Mouse (Mus musculus) ES-CJ7 (cell line): ENCODE measurements around the gene Sebox.
A peak's percentile ranks its signal among the peaks of the same experiment; 100 is the strongest.

Experiments
- DNase-seq: peaks from one replicate; pipeline ENCODE4 v3.0.0; 2011; ENCODE audit warnings: low read depth, low spot score

The Sebox gene

DNA sequence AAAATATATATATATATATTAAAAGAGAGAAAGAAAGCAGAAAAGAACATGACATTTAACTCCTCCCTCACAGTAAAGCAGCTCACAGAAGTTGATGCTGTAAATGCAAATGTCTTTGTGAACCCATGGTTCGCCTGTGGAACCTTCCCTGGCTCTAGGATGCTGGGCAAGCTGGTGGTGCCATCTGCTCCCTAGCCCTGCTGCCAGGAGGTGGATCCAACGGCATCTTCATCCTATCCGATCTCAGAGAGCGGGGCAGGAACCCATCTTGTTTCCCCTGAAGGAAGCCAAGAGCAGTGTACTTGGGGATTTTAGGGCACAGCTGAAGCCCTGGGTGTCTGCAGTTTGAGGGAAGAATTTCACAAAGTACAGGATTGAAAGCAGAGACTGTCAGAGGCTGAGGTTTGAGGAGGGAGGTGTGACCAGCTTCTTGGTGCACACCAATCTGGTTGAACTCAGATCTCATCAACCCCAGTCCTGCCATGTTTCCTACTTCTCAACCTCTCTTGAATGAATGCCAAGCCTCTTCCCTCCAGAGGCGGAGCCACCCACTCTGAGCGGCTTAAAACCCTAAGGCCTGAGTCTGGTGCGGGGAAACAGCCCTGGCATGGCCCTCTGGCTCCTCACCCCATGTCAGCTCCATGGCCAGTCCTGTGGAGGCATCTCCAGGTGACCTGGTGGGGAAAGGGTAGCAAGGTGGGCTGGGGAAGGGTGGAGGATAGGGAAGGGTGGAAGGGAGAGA is at the start of gene Sebox:
Gene Sebox (plus strand): TSS at position 539 of the 742 bp plus-strand sequence.
- DNase-seq: no peak

DNA sequence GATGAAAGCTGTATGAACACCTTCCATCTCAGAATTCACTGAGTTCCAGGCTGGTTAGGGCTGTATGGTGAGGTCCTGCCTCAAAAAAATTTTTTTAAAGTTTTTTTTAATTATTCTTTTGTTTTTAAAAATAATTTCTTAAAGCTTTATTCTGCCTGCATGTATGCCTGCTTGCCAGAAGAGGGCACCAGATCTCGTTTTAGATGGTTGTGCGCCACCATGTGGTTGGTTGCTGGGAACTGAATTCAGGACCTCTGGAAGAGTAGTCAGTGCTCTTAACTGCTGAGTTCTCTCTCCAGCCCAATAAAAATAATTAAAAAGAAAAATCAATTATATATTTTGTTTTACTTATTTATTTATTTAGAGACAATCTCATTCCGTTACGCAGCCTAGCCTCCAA is 49.6 kb upstream of the Sebox start:
- DNase-seq: peak; percentile 86

DNA sequence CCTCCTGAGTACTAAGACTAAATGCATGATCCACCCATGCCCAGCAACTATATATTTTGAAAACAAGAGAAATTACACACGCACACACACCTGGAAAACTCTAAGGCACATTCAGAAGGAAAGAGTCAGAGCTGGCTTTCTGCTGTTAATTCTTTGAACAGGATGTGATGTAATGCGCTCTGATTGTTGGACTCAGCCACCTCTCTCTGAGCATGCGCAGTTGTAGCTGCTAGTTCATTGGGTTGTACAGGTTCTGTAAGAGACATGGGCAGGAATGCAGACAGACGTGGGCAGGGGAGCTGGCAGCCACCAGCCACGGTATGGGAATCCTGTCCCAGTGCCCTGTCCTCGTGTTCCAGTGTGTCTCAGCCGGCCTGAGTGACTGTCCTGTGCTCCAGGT is 49.0 kb upstream of the Sebox start:
- peak; percentile 95 for DNase-seq

DNA sequence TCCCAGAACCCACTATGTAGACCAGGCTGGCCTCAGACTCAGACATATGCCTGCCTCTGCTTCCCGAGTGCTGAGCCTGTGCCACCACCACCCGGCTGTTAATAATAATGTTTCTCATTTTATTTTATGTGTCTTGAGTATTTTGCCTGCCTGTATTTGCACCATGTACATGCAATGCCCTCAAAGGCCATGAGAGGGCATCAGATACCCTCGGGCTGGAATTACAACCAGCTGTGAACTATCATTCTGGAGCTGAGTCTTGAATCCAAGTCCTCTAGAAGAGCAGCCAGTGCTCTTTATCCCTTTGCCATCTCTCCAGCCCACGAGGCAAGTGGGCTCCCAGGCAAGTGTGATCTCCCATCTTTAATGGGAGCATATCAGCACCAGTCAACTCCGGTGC is 47.9 kb upstream of the Sebox start:
- DNase-seq: peak; percentile 78

- no peak for DNase-seq
Observed at GRCm38 (mm10) chr11:78458740-78459139, 44.5 kb upstream of the Sebox start.

- peak; percentile 50 for DNase-seq
Observed at GRCm38 (mm10) chr11:78461894-78462293, 41.4 kb upstream of the Sebox start.

- no peak for DNase-seq
Observed at GRCm38 (mm10) chr11:78462669-78463068, 40.6 kb upstream of the Sebox start.

GRCm38 (mm10) chr11:78463286-78464036 is 39.8 kb upstream of the Sebox start:
- peak; percentile 46 for DNase-seq

DNA sequence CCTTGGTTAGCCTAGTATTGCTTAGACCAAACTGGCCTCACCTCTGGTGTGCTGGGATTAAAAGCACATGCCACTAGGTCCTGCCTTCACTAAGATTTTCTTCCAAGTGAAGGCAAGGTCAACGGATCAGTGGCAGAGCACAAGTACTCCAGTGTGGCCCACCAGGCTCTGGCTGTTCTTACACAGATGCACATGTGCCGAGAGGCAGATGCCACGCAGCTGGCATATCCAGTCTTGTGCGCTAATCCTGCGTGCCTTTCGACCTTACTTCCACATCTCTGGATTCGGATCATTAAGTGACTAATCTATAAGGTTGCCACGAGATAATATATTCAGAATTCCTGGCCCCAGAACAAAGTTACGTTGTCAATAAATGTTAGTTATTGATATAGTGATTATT is 38.1 kb upstream of the Sebox start:
- DNase-seq: no peak

- DNase-seq: peak; percentile 90
Observed at GRCm38 (mm10) chr11:78465568-78466180, 37.6 kb upstream of the Sebox start, which contains the start of gene Slc46a1. Gene Slc46a1, plus strand, starts transcription at chr11:78465697.

DNA sequence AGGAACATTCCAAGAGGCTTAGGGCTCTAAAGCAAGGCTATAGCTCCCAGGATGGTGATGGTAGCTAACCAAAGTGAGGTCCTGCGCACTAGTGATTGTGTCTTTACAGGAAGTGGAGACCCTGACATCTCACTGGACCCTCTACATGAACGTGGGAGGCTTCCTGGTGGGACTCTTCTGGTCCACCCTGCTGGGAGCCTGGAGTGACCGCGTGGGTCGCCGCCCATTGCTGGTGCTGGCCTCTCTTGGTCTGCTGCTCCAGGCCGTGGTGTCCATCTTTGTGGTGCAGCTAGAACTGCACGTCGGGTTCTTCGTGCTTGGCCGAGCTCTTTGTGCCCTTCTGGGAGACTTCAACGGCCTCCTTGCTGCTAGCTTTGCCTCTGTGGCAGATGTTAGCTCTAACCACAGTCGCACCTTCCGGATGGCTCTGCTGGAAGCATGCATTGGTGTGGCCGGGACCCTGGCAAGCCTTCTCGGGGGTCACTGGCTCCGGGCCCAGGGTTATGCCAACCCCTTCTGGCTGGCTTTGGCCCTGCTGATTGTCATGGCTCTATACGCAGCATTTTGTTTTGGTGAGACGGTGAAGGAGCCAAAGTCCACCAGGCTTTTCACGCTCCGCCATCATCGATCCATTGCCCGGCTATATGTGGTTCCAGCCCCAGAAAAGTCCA is 36.9 kb upstream of the Sebox start:
- DNase-seq: no peak

DNA sequence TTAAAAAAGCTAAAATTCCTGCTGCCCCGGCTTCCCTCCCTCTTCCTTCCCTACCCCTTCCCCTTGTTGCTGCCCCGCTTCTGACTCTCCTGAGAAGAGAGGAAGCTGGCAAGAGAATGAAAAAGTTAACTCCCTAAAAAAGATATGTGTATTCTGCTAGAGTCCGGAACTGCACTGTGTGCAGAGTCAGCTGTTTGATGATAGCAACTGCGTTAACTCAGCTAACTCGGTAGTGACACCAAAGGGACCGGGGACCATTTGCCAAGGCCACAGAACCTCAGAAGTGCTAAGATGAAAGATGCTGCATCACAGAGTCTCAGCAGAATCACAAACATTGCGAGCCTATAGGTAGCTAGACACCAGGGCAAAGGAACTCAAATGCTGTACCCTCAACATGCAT is 35.7 kb upstream of the Sebox start:
- DNase-seq: no peak

DNA sequence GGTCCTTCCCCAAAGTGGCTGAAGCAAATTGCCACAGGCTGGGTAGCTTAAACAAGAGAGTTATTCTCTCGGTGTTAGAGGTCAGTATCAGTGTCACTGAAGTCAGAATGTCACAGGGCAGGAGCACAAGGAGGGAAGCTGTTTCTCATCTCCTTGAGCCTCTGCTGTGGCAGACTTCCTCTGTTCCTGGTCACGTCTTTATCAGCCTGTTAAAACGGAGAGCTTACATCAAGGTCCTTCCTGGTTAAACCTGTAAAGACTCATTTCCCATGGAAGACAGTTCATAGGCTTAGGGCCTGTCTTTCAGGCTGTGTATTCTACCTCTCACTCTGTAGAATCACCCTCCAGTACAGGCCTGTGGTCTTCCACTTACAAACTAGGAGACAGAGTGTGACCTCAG is 35.3 kb upstream of the Sebox start:
- DNase-seq: no peak

- DNase-seq: no peak
Observed at GRCm38 (mm10) chr11:78471326-78472103, 31.7 kb upstream of the Sebox start.

- DNase-seq: no peak
Observed at GRCm38 (mm10) chr11:78475289-78475688, 28.0 kb upstream of the Sebox start.

GRCm38 (mm10) chr11:78483639-78484038 is 19.6 kb upstream of the Sebox start:
- DNase-seq: peak; percentile 40

DNA sequence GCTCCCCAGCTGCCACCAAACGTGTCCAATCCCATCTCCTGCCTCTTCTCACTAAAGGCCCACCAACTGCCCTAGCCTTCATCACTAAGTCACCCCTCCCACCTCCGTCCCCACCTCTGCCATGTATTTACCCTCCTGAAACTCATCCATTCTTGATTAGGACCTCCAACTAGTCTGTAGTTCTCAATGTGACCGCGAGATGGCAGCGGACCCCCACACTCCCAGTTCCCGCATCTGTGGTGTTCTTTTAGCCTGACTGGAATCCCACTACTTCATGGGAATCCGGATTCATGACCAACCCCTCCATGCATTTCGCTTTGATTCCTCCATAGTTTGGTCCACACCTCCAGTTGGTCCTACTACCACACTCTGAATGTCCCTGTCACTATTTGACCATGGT is 15.1 kb upstream of the Sebox start:
- peak; percentile 85 for DNase-seq

GRCm38 (mm10) chr11:78490781-78491241 is 12.4 kb upstream of the Sebox start:
- peak; percentile 73 for DNase-seq

GRCm38 (mm10) chr11:78495904-78496303 is 7.3 kb upstream of the Sebox start:
- DNase-seq: peak; percentile 77

DNA sequence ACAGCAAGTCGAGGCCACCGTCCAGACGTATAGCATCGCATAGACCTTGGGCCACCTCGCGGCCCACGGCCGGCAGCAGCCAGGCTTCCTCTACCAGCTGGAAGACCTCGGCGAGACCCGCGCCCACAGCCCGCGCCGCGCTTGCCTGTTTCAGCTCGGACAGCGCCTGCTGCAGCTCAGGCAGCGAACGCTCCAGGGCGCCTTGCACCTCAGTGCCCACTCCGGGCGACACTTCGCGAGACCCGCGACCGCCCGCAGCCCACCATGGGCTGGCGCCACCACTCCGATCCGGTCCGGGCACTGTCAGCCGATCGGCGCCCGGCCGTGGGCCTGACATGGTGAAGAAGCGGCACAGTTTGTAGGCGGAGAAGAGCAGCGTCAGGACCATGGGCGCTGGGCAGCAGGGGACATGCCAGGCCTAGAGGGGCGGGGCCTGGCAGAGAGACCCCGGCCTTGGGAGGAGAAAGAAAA is 6.1 kb upstream of the Sebox start:
- no peak for DNase-seq
